Mouse (Mus musculus) cerebellum, adult 11-12 months (tissue): ENCODE results near the gene Nudcd3.
A peak's percentile ranks its signal among the peaks of the same experiment; 100 is the strongest.

ENCODE experiments used
- DNase-seq: peaks from one replicate; pipeline ENCODE4 v3.0.0; 2022

Nudcd3 gene

DNA sequence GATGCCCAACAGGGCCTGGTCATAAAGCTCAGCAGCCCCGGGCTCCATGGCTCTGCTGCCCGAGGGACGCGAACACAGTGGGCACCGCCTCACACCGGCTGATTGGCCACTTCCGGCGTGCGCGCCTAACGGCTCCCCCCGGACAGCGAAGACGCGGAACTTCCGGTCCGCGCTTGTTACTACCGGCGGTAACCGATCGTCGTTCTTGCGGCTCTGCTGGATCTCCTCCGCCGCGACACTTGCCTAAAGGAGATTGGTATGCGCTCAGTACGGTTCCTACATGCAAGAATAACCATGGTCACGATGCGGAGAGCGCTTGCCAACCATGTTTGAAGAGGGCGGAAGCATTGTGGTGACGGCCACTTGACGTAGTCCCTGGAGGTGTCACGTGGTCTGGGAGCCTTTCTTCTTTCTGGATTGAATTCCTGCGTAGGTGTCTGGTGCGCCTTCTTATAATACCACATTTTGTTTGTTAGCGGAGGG lies at the start of gene Nudcd3:
Gene Nudcd3 (minus strand): TSS at position 329 of the 483 bp plus-strand sequence.
- peak; percentile 87 for DNase-seq

DNA sequence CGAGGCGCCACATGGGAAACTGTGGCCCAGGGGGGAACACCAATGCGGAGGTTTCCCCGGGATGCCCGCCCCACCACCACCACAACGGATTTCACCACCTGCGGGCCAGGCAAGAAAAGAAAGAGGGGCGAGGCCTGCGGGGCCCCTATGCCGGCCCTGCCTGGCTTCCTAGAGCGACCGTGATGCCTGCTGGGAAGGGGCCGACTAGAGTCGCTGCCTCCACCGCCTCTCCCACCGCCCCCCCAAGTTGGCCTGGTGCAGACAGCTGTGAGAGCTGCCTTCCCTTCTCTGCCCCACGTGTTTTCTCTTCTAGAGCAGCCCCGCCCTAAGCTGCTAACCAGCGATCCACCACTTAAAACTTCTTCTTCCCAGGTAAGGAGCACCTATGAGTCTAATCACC lies 44.5 kb upstream of the Nudcd3 start:
- DNase-seq: no peak

DNA sequence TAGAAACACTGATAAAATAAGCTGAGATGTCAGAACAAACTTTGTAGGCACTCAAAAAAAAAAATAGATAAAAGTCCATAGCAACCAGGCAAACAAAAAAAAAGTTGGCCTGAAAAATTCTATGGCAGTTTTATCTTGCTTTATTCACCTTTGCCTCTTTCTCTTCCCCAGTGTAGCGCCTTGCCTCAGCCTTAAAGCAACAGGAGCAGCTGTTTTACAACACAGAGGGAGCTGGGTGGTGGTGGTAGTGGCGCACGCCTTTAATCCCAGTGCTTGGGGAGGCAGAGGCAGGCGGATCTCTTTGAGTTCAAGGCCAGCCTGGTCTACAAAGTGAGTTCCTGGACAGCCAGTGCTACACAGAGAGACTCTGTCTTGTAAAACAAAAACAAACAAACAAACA lies 32.8 kb upstream of the Nudcd3 start:
- DNase-seq: no peak

DNA sequence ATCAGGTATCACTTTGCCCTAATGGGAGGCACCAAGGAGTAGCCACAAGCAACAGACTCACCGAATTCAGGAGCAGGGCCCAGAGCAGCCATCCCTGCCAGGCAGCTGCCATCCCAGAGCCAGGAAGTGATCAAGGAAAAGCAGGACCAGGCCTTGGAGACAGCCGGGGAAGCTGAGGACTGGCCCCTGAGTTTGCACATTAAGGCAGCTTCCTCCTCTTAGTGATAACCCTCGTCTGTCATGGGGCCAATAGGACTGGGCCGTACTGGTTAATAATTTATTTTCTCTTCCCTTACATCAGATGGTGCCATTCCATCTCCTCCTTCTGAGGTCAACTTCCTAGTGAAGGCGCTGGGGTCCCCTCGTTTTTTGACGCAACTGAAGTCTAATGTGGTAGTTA lies 29.8 kb upstream of the Nudcd3 start, which contains the start of gene Npc1l1:
Gene Npc1l1 (minus strand): TSS at position 132 of the 400 bp plus-strand sequence.
- no peak for DNase-seq

DNA sequence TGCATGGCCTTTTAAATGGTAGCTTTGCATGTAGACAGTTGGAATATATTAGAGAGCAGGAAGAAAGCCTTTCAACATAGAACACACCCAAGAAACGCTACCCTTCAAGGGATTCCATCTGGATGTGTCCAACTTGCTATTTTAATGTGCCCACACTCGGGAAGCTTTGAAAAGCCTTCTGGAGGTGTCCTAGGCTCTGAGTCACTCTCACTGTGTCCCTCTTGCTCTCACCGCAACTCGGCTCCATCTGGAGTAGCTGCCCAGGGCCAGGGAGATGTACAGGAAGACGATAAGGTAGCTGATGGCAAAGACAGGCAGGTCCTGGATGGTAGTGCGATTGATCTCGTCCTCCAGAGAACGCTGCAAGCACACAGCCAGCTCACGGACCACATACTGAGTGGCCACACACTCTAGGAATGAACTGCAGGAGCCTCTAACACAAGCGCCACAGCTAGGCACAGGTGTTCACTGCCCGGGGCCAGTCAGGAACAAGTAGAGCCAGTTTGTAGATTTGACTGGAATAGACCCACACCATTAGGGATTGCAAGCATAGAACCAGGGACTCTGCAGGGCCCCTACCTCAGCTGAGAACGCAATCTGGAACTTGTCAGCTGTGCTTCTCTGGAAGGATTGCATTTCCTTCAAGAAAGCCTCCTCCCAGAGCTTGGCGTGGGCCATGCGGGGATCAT lies 24.5 kb upstream of the Nudcd3 start:
- DNase-seq: no peak

DNA sequence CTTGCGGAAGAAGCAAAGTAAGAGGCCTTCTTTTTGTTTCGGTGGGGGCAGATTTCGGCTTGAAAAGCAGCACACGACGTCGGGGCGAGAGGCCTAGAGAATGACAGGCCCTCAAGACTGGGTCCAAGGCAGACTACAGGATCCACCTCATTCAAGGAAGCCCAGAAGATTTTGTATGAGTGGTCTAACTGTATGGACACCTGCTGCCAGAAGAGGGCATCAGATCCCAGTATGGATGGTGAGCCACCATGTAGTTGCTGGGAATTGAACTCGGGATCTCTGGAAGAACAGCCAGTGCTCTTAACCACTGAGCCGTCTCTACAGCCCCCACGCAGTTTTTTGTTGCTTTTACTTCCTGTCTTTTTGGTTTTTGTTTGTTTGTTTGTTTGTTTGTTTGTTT lies 22.0 kb upstream of the Nudcd3 start:
- no peak for DNase-seq

DNA sequence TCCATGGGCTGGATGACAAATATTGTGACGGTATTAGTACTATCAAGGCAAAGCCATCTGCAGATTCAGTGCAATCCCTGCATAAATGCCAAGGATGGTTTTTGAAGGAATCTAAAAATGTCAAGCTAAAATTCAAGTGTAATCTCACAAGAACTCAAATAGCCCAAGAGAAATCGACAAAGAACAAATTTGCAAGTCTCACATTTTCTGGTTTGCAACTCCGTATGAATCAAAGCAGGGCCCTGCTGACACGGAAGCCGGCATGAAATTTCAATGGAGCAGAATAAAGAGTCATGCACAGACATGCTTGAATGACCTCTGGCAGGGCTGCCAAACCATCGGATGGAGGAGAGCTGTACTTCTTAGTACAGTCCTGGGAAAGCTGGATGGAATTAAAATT lies 19.8 kb upstream of the Nudcd3 start:
- no peak for DNase-seq

DNA sequence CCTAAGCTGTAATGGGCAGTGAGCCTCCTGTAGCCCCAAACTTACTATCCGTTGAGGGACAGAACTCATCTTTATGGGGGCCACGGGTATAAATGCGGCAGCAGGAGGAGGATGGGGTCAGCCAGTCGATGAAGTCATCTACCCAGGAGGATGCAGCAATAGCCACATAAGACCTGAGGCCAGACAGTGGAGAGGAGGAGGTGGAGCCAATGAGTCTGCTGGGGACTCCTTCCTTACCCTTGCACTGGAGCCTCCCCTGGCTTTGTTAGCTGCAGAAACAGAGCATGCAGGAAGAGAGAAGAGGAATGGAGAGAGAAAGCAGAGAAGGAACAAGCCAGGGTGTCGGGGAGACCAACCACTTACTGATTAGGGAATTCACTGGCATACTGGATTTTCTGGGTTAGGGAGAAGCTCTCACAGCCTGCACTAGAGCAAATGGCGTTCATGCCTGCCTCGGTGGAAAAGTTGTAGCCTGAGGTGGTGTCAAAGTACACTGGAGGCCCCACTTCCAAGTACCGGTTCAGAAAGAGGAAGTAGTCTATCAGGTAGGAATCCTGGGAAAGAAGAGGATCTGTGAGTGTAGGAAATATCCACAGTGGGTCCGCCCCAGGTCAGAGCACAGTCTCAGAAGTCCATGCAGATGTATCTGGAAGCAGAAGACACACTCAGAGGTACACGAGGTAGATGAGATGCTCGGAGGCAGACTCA lies 18.1 kb upstream of the Nudcd3 start:
- DNase-seq: no peak

DNA sequence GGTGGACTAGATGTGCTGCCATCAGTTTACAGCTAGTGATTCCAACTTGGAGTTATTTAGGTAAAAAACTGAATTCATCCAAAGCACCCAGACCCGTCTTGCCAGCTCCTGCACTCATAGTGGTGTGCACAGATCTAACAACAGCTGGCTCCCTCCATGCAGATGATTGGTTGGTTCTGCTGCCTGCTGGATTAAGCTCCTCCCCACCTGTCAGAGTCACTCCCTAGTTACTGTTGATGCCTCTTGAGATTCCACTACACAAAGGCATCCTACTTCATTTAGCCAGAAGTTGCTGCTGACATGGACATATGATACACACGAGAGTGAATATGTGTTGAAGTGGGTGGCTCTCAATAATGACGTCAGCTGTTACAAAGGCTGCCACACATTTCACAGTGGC lies 16.6 kb upstream of the Nudcd3 start:
- no peak for DNase-seq

DNA sequence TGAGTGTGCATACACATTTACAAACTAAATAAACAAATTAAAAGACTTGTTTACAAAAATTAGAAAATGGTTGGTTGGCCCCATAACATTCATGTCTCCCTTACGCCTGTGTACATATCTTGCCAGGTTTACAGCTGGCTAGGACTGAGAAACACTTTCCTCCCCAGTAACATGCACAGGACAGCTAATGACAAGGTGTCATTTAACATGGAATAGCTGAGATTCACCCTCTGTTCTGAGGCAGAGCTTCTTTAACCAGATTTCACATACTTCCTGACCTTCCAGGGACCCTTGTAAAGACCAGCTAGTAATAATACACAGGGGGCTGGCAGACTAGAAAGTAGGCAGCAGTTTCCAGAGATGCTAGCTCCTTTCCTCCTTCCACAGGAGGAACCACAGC lies 7.9 kb upstream of the Nudcd3 start:
- no peak for DNase-seq

DNA sequence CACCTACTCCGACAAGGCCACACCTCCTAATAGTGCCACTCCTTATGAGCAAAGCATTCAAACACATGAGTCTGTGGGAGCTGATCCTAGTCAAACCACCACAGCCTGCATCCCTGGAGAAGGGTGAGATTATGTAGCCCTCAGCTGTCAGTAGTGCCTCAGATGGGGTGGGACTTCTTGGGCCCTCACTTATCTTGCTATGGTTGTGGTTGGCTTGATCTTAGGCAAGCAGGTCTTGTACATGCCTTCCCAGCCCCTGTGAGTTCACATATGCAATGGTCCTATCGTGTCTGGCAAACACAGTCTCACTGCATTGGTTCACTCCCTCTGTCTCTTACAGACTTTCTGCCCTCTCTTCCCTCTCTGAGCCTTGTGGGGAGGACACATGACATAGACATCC lies 6.9 kb upstream of the Nudcd3 start:
- DNase-seq: no peak

DNA sequence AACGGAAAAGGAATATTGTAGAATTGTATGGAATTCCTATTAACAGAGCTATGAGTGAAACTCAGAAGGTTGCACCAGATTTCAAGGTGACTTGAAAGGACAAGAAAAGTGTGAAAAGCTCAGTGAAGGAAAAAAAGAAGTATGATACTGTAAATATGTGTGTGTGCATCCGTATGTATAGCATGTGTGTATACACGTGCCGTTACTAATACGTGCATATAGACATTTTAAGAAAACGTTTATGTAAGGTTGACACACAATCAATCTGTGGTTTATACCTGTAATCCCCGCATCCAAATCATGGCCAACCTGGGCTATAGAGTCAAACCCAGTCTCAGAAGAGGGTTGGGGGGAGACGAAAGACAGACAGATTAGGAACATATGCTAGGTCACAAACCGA lies 355 bp upstream of the Nudcd3 start:
- no peak for DNase-seq

DNA sequence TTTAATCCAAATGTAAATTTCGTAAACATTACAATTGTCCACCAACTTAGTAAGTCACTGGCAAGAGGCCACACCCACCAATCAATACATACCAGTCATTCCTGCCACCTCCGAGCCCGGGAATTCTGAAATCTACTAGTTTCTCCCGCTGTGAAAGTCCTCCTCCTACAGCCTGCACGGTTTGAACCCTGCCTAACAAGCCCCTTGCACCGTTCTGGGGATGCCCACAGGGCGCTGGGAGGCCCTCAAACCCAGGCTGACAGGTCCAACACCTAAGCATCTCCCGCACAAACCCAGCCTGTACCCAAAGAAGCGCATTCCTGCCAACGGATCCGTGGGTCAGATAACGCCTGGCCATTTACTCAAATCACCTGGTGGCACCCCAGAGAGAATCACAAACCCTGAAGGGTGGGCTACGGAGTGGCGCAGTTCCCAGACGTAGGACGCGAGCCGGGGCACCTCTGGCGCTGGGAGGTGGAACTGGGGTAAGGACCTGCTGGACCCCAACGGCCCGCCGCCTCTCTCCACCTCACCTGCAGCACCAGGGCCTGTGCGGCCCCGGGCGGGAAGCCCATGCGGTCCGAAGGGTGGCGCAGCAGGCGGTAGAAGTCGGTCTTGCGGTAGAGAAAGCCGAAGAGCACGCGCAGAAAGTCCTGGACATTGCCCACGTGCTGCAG lies 667 bp downstream of the Nudcd3 start, which contains the start of gene A730071L15Rik:
Gene A730071L15Rik (plus strand): TSS at position 620 of the 677 bp plus-strand sequence.
- DNase-seq: no peak

DNA sequence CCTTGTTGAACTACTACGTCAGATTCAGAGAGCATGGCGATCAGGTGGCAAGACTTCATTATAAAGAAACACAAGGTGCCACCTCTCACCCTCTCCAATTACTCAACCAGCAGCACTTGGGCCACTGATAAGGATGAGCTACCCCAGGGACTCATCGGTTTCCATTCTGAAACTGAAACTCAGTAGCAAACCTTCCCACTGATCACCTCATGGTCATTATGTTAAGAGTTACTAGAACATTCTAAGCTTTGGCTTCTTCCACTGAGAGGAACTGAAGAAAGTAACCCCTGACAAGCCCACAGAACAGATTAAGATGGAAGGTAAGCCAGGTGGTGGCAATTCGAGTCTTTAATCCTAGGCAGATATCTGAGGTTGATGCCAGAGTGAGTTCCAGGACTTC lies 1.8 kb downstream of the Nudcd3 start:
- DNase-seq: no peak

DNA sequence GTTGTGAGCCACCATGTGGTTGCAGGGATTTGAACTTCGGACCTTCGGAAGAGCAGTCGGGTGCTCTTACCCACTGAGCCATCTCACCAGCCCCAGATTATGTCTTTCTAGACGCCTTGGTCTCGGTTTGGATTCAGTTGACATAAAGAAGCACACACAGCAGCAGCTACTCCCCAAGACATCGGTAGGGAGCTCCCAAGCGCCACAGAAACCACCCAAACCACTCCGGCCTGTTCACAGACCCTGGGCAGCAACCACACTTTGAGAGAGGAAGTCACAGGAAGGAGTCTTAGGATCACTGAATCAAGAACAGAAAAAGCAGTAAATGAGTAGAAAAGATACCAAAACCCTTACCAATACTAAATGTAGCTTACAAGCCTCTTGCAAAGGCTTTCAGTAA lies 3.4 kb downstream of the Nudcd3 start:
- DNase-seq: no peak

DNA sequence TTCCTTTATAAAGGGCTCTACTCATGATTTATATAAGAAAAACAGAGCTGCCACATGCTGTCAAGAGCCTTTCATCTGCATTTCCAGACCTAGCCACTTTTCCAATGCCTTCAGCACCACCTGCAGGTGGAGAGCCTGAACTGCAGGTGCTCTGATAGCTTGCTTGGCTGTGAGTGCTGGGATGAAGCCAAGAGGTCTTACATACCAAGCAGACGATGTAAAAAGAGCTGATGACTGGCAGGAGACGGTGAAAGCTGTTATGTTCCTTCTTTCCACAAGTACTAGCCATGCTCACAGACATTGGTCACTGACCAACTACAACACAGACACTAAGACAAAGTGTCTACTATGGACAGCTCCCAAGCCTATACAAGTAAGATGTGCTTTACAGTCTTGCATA lies 12.3 kb downstream of the Nudcd3 start:
- peak; percentile 95 for DNase-seq

DNA sequence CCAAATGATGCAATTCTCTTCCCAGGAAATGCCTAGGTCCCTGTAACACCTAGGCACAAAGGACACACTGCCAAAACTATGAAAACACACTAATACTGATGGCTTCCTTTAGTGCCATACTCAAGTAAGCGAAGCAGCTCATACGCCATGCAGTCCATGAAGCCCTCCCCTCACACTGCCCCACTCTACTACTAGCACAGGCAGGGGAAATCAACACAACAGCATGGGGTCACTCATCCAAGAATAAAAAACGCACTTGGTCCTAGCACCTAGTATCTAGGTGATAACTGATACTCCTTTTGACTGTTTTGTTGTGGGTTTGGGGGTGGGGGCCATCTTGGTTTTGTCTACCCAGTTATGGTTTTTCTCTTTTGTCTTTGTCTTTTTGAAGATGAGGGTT lies 12.8 kb downstream of the Nudcd3 start:
- peak; percentile 38 for DNase-seq

DNA sequence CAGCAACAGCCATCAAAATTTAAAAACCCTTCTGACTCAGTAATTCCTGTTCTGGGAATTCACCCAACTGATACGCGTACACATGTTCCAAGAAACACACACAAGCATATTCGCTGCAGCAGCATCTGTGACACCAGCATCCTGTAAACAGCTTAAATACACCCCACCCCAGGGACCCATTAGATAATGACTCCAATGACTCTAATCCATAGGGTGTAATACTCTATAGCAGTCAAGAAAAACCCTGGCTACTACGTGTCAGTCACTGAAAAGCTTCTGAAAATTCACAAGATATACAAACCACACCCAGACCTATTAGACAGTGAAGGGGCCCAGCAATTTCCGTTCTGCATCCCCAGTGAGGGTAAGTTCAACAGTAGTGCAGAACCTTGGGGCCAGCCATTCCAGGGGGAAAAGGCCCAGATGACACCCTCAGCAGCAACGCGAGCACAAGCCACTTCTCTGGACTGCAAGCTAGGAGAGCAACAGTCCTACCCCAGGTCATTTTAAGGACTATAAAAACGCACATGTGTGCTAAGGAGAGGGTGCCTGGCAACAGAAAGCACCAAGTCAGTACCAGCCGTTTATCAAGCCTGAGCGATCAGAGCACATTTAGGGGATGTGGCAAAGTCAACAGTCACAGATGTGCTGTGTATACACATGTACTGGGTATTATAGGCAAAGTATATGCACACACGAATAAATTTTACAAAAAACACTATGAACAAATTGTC lies 15.8 kb downstream of the Nudcd3 start:
- no peak for DNase-seq

DNA sequence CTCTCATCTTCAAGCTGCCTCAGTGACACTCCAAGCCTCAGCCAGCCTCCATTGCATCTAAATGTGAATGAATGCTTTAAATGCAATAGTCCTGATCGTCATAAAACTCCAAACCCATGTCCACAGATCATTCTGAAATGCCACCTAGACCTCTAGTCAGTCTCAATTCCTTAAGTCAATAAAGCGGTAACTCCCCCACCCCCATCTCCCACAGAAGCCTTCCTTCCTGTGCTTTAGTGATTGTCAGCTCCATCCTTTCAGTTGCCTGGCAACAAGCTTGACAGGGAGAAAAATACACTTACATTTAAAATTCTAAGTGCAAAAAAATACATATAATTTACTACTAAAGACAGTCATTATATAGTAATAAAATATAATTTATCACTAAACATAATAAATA lies 17.0 kb downstream of the Nudcd3 start:
- DNase-seq: no peak

DNA sequence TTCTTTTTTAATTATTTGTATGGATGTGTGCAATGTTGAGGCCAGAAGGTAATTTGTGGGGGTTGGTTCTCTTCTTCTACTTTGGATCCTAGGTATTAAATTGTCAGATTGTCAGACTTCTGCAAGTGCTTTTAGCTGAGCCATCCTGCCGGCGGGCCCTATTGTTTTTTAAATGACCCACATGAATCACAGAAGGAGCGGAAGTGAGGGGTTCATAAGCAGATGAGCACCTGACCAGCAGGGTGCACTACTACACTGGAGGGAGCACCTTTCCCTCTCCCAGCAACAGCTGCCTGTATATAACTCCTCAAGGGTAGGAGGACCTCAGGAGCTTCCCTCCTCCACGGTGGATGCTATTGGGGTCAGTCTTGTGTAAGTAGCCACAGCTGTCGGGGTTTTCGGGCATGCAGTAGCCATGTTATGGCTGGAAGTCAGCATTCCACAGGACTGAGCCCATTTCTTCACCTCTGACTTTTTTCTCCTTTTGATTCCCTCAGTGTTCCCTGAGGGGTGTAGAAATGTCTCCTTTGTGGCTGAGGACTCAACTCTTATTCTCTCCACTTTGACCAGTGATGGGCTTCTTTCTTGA lies 19.3 kb downstream of the Nudcd3 start:
- DNase-seq: no peak

DNA sequence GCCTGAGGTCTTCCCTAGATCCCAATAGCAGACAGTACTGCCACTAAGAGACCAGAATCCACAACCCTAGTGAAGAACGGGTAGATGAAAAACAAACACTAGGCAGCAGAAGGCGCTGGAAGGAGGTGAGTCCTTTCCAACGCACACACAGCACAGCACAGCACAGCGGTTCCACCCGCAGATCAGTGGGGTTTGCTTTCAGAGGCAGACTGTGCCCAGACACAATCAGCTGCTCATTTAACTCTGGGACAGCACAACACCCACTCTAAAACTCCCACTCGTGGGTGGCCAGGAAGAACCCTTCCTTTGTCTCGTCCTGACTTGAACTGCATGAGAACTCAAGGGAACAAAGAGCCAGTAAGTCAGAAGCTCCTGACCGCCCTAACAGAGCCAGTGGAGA lies 21.0 kb downstream of the Nudcd3 start:
- DNase-seq: no peak

DNA sequence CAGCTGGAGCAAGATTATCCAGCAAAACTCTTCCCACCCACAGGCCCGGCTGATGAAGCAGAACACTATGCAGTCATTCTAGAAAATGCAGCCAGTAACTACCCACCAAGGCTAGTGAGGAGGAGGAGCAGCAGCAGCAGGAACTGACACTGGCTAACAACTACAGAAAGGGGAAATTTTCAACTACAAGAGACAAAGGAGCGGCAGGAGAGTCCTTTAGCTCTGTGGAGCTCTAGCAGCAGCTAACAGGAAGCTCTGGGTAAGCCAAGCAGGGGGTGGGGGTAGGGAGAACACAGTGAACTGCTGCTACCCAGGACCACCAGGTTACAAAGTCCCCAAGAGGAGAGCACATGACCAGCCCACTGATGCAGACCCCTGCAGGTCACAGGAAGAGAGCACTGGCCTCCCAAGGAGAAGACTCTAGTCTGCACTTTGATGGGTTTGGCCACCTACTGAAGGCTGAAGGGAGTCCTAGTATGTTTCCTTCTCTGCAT lies 21.5 kb downstream of the Nudcd3 start:
- DNase-seq: no peak
